Mouse (Mus musculus) spleen, adult 18-20 months (tissue): ENCODE measurements around the gene Slc30a5.

Source experiments
- DNase-seq, 2 experiments: peaks; one replicate each; pipeline ENCODE4 v3.0.0; 2022; ENCODE audit warnings: mixed read lengths in 2 of 2

Slc30a5 gene

GRCm38 (mm10) chr13:100754186-100754585 is 79.0 kb downstream of the Slc30a5 start:
- no peak for DNase-seq

GRCm38 (mm10) chr13:100753011-100753410 is 80.2 kb downstream of the Slc30a5 start:
- no peak for DNase-seq
